Mouse (Mus musculus) right cerebral cortex, postnatal 36 days (tissue): ENCODE results near the gene Hp.
A peak's percentile ranks its signal among the peaks of the same experiment; 100 is the strongest.

Source experiments
- DNase-seq, 2 experiments: peaks; one replicate each; pipeline ENCODE4 v3.0.0; 2022; ENCODE audit warnings: low spot score in 2 of 2, mixed read lengths in 1 of 2

Gene Hp

DNA sequence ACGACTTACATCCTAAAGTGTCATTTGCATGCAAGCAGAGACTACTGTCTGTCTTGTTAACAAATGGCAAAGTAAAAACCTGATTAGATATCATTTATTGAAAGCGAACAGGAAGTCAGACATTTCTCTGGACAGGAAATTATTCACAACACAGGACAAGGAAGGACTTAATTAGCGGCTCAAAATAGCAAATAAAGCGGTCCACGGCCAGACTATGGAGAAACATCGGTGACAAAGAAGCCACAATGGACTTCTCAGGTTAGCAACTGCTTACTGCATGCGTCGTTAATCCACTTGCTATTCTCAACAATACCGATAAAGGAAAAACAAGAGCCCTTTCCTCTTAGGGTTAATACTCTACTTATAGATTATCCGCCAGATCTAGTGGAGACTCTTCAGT, 14.2 kb downstream of the Hp start:
- no peak for DNase-seq

DNA sequence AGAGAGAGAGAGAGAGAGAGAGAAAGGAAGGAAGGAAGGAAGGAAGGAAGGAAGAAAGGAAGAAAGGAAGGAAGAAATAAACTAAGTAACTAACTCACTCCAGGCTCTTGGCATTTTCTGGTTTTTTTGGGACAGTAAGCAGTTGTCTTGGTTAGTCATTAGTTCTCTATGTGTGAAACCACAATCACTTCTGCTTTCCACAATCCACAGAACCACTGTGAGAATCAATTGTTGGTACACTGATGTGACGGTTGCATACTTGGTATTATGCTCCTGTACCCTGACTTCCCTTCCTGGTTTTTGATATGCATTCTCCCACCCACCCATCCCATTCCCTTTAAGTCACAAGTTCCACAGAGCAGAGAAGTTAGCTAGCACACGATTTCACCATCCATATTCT, 15.1 kb downstream of the Hp start:
- no peak for DNase-seq

- no peak for DNase-seq
These were observed 27.3 kb downstream of the Hp start for GRCm38 (mm10) chr8:109551663-109552062.

- DNase-seq, result no peak
These were observed 34.9 kb downstream of the Hp start for GRCm38 (mm10) chr8:109544049-109544448.

GRCm38 (mm10) chr8:109542748-109543519, 36.0 kb downstream of the Hp start:
- peak in 1 of 2 experiments; percentile 38 for DNase-seq

DNA sequence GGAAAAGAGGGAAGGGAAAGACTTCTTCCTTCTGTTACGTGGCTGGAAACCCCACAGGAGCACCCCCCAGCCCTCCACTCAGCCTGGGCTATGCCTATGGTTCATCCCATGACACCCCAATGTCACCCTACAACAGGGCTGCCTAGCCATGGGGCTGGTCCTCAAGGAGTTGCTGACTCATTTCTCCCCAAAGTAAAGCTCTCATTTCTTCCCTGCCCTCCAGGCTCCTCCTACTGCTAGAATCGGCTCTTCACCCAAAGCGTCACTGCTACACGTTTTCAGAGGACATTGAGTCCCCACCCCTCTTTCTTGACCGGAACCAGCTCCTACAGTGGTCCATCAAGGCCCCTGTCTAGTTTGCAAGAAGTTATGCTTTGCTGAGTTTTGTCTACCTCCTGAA, 36.8 kb downstream of the Hp start:
- no peak for DNase-seq

DNA sequence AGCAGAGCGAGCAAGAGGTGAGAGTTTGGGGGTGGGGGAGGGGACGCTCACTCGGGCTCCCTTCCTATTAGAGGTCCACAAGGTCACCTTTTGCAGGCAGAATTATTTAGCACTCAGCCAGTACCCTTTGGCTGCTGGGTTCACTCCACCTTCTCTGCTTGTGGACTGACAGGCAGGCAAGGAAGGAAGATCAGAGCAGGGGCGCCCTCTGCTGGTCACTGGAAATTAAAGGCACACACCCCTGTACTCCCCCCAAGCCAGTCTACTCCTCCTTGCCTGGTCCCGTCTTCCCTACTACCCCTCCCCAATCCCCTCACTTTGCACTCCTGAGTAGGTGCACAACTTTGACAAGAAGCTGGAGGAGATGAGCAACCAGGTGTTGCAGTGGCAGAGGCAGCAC, 42.3 kb downstream of the Hp start:
- DNase-seq, result peak; percentile 61 to 77

- no peak for DNase-seq
These were observed 43.6 kb downstream of the Hp start for GRCm38 (mm10) chr8:109535140-109535990.
